Mouse (Mus musculus) brain, embryonic 14.5 days (tissue): ENCODE results near the gene Ms4a4d.
"Not testable (repeated sequence)": the region's sequence is repeated elsewhere in the genome, so short reads cannot be mapped to it uniquely, and the experiment has no call there.

Experiments used
- CTCF ChIP-seq: fragments of 200-500 bp; IDR thresholded peaks from 2 replicates; pipeline ENCODE4 v1.5.1; 2012; ENCODE audit warnings: inconsistent platforms, mild to moderate bottlenecking, moderate library complexity, borderline replicate concordance; ENCODE audit not compliant: insufficient read depth, insufficient read length; ENCODE audit errors: extremely low read depth
- POLR2A ChIP-seq: fragments of 200-500 bp; IDR thresholded peaks from 2 replicates; pipeline ENCODE4 v1.6.1; 2012; ENCODE audit warnings: mild to moderate bottlenecking, inconsistent platforms, borderline replicate concordance; ENCODE audit not compliant: poor library complexity, insufficient read depth, insufficient read length, severe bottlenecking; ENCODE audit errors: extremely low read depth

DNA sequence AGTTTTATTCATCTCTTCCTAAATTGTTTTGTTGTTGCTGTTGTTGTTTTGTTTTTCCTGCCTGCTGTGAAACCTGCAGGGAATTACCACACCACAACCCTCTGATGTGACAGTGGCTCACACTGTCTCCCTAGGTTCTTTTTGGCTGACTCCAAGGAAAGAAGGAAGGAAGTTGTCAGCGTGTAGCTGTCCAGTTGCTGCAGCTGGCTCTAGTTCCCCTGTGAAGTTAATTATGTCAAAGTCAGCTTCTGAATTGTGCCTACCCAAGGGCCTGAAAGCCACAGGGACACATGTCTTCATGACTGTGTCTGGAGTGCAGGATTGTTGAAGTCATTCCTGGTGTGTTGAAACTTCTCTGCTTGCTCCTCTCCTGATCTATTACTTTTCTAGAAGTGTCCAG, 19.2 kb upstream of the Ms4a4d start:
- TF ChIP-seq CTCF, POLR2A: not testable (repeated sequence)
